Mouse (Mus musculus) erythroblast, adult 5-6 weeks (primary cell): Measurements from ENCODE around the gene Hspa5. TPM values are rescaled to one million over a fixed set of nuclear protein-coding genes. Genes with fewer than 3 reads are reported as not detected.
A peak's percentile ranks its signal among the peaks of the same experiment; 100 is the strongest.

Source experiments
- ATAC-seq: replicated peaks from 2 replicates; pipeline ENCODE4 v1.8.0; 2016; ENCODE audit warnings: moderate number of reproducible peaks, mild to moderate bottlenecking, moderate TSS enrichment, inconsistent platforms; ENCODE audit not compliant: poor library complexity, low FRiP score, severe bottlenecking
- total RNA-seq, 2 experiments: library from RNA; stranded (forward) in 1 of 2; stranded (reverse) in 1 of 2; fragments of 150-400 nt in 1 of 2; fragments of 200-764, 138-1000 nt in 1 of 2; gene quantifications; 2 replicates each; pipeline versions ENCODE4 v1.2.3 to v1.2.4; 2015 to 2017; ENCODE audit warnings: low replicate concordance in 2 of 2

The Hspa5 gene
- total RNA-seq, 2 experiments from 2014 or later, result 229 to 904 TPM

GRCm38 (mm10) chr2:34803746-34804145 lies 32.0 kb downstream of the Hspa5 start:
- ATAC-seq, result no peak

- ATAC-seq, result no peak
Measured at GRCm38 (mm10) chr2:34804172-34804571, 32.4 kb downstream of the Hspa5 start.

GRCm38 (mm10) chr2:34804815-34805214 lies 33.0 kb downstream of the Hspa5 start:
- ATAC-seq, result peak; percentile 70

- 0 out of 2 replicates have a peak, but pooled peaks have one; percentile 13 for ATAC-seq
Measured at GRCm38 (mm10) chr2:34805364-34805950, 33.7 kb downstream of the Hspa5 start.

GRCm38 (mm10) chr2:34808057-34808456 lies 36.3 kb downstream of the Hspa5 start:
- ATAC-seq, result no peak

GRCm38 (mm10) chr2:34809568-34809967 lies 37.8 kb downstream of the Hspa5 start:
- ATAC-seq, result no peak

GRCm38 (mm10) chr2:34810775-34811174 lies 39.0 kb downstream of the Hspa5 start:
- ATAC-seq, result peak; percentile 58

GRCm38 (mm10) chr2:34812706-34813105 lies 40.9 kb downstream of the Hspa5 start:
- ATAC-seq, result no peak

GRCm38 (mm10) chr2:34815893-34816292 lies 44.1 kb downstream of the Hspa5 start:
- ATAC-seq, result peak; percentile 66; the same call in 1 of the 2 replicates

GRCm38 (mm10) chr2:34818492-34818891 lies 46.7 kb downstream of the Hspa5 start:
- ATAC-seq, result no peak

GRCm38 (mm10) chr2:34825827-34826459 lies 54.2 kb downstream of the Hspa5 start, which contains the start of gene Fbxw2:
Gene Fbxw2, minus strand, starts transcription at chr2:34826311.
- ATAC-seq, result peak; percentile 93

GRCm38 (mm10) chr2:34826460-34827231 lies 54.9 kb downstream of the Hspa5 start:
- peak; percentile 51 for ATAC-seq

Other genes with a start within 250 kb of the Hspa5 start
- 308 and 329 TPM in 2 replicates for gene Gapvd1, start 16.7 kb upstream of the Hspa5 start, total RNA-seq (2015; ENCODE audit: low replicate concordance)
- gene Gapvd1, start 16.7 kb upstream of the Hspa5 start, total RNA-seq (2017; ENCODE audit: low replicate concordance), result 761 and 1,292 TPM in 2 replicates
- 1.2 and 7.1 TPM in 2 replicates for gene Rabepk, start 27.9 kb downstream of the Hspa5 start, total RNA-seq (2015; ENCODE audit: low replicate concordance)
- 10.1 and 10.2 TPM in 2 replicates for gene Rabepk, start 27.9 kb downstream of the Hspa5 start, total RNA-seq (2017; ENCODE audit: low replicate concordance)
- 104 and 121 TPM in 2 replicates for gene Fbxw2, start 54.3 kb downstream of the Hspa5 start, total RNA-seq (2015; ENCODE audit: low replicate concordance)
- gene Fbxw2, start 54.3 kb downstream of the Hspa5 start, total RNA-seq (2017; ENCODE audit: low replicate concordance), result 178 and 181 TPM in 2 replicates
- gene Gm34653, start 61.0 kb downstream of the Hspa5 start, total RNA-seq (2015; ENCODE audit: low replicate concordance), result not detected in 2 replicates
- not detected in 2 replicates for gene Gm34653, start 61.0 kb downstream of the Hspa5 start, total RNA-seq (2017; ENCODE audit: low replicate concordance)
- not detected in 2 replicates for gene Cutal, start 102.4 kb downstream of the Hspa5 start, total RNA-seq (2015; ENCODE audit: low replicate concordance)
- gene Cutal, start 102.4 kb downstream of the Hspa5 start, total RNA-seq (2017; ENCODE audit: low replicate concordance), result not detected in 2 replicates
- gene Psmd5, start 103.0 kb downstream of the Hspa5 start, total RNA-seq (2015; ENCODE audit: low replicate concordance), result 18.0 and 64.0 TPM in 2 replicates
- gene Psmd5, start 103.0 kb downstream of the Hspa5 start, total RNA-seq (2017; ENCODE audit: low replicate concordance), result 11.8 and 25.0 TPM in 2 replicates
- gene Phf19, start 142.1 kb downstream of the Hspa5 start, total RNA-seq (2015; ENCODE audit: low replicate concordance), result 1.7 and 1.9 TPM in 2 replicates
- 0.42 and 1.9 TPM in 2 replicates for gene Phf19, start 142.1 kb downstream of the Hspa5 start, total RNA-seq (2017; ENCODE audit: low replicate concordance)
- gene Traf1, start 189.8 kb downstream of the Hspa5 start, total RNA-seq (2015; ENCODE audit: low replicate concordance), result 0.63 TPM in 1 of 2 replicates, not detected in the other
- 0.43 TPM in 1 of 2 replicates, not detected in the other for gene Traf1, start 189.8 kb downstream of the Hspa5 start, total RNA-seq (2017; ENCODE audit: low replicate concordance)